Mouse (Mus musculus) midbrain, postnatal 0 days (tissue): ENCODE measurements at regions not wholly inside any gene's neighbourhood (a gene's known extent, or its start where the extent isn't known, plus 50 kb on each side); places are given as distances from the start of the nearest gene placed in this dataset.

Source experiments
- ATAC-seq: fragments of 200-750 bp; cut with Nextera tagmentation; 2 replicates; pipeline ENCODE4 v1.8.0; 2017; ENCODE audit warnings: moderate number of reproducible peaks, mild to moderate bottlenecking, moderate TSS enrichment, moderate library complexity; ENCODE audit not compliant: low FRiP score
- DNase-seq: peaks from one replicate; pipeline ENCODE4 v3.0.0-alpha.2; 2015; ENCODE audit warnings: low spot score
- H3K27ac ChIP-seq: fragments of 300-500 bp; sonication (generic); 2 replicates; pipeline ENCODE4 v1.5.1; 2014; ENCODE audit warnings: low read depth, mild to moderate bottlenecking, low read length, mixed read lengths
- H3K27me3 ChIP-seq: fragments of 300-500 bp; sonication (generic); 2 replicates; pipeline ENCODE4 v1.6.1; 2014; ENCODE audit warnings: low read length, control low read depth, mixed read lengths; ENCODE audit not compliant: insufficient read depth
- H3K36me3 ChIP-seq: fragments of 300-500 bp; sonication (generic); 2 replicates; pipeline ENCODE4 v1.6.1; 2014; ENCODE audit warnings: low read length, control low read depth, mixed read lengths; ENCODE audit not compliant: insufficient read depth
- H3K4me1 ChIP-seq: fragments of 300-500 bp; sonication (generic); 2 replicates; pipeline ENCODE4 v1.6.1; 2014; ENCODE audit warnings: mild to moderate bottlenecking, control low read depth, antibody characterized with exemption, low read length, mixed read lengths; ENCODE audit not compliant: insufficient read depth
- H3K4me2 ChIP-seq: fragments of 300-500 bp; sonication (generic); 2 replicates; pipeline ENCODE4 v1.6.1; 2014; ENCODE audit warnings: low read depth, mild to moderate bottlenecking, low read length, mixed read lengths; ENCODE audit not compliant: poor library complexity, severe bottlenecking
- H3K4me3 ChIP-seq: fragments of 300-500 bp; sonication (generic); 2 replicates; pipeline ENCODE4 v1.5.1; 2014; ENCODE audit warnings: low read depth, mild to moderate bottlenecking, low read length, moderate library complexity
- H3K9ac ChIP-seq: fragments of 300-500 bp; sonication (generic); replicated peaks from 2 replicates; pipeline ENCODE4 v1.6.1; 2014; ENCODE audit warnings: mild to moderate bottlenecking, low read length, moderate library complexity, mixed read lengths; ENCODE audit not compliant: poor library complexity, severe bottlenecking
- H3K9me3 ChIP-seq: fragments of 300-500 bp; sonication (generic); 2 replicates; pipeline ENCODE4 v1.6.1; 2016; ENCODE audit warnings: low read length, control low read depth
- CTCF ChIP-seq: IDR thresholded peaks from 2 replicates; pipeline ENCODE4 v1.5.1; 2016; ENCODE audit warnings: antibody characterized with exemption, mild to moderate bottlenecking
- WGBS: fragments of 180-500 bp; shearing (Covaris S2); extraction: QIAGEN DNeasy Blood & Tissue Kit; methylation state at CpG from one replicate; pipeline ENCODE4 v1.1.7; 2014; 5-methylcytosine and 5-hydroxymethylcytosine counted together

GRCm38 (mm10) chr12:39341751-39342271 is 562.6 kb downstream of the Etv1 start:
- no peak overlapping the region for H3K4me2 ChIP-seq
- no peak overlapping the region for H3K27ac ChIP-seq
- no peak for TF ChIP-seq CTCF
- H3K9ac ChIP-seq: no peak overlapping the region
- H3K36me3 ChIP-seq: no peaks in the 10 kb centered on the region
- H3K27me3 ChIP-seq: no peaks in the 10 kb centered on the region
- no peaks in the 10 kb centered on the region for H3K9me3 ChIP-seq
- ATAC-seq: no peak; the same call in 1 of the 2 replicates
- H3K4me1 ChIP-seq: no peaks in the 10 kb centered on the region
- no peak overlapping the region for H3K4me3 ChIP-seq
- peak; percentile 61 for DNase-seq
- 63% methylated on average over 5 of the region's 5 CpGs for WGBS

- 79% methylated on average over 9 of the region's 9 CpGs for WGBS
- H3K36me3 ChIP-seq: no peaks in the 10 kb centered on the region
- no peak overlapping the region for H3K4me3 ChIP-seq
- ATAC-seq: no peak; the same call in 1 of the 2 replicates
- no peak overlapping the region for H3K4me2 ChIP-seq
- no peaks in the 10 kb centered on the region for H3K9me3 ChIP-seq
- TF ChIP-seq CTCF: no peak
- H3K4me1 ChIP-seq: no peaks in the 10 kb centered on the region
- H3K27me3 ChIP-seq: no peaks in the 10 kb centered on the region
- no peak overlapping the region for H3K27ac ChIP-seq
- H3K9ac ChIP-seq: no peak overlapping the region
- peak; percentile 51 for DNase-seq
These were observed 563.1 kb downstream of the Etv1 start for GRCm38 (mm10) chr12:39342327-39342726.

DNA sequence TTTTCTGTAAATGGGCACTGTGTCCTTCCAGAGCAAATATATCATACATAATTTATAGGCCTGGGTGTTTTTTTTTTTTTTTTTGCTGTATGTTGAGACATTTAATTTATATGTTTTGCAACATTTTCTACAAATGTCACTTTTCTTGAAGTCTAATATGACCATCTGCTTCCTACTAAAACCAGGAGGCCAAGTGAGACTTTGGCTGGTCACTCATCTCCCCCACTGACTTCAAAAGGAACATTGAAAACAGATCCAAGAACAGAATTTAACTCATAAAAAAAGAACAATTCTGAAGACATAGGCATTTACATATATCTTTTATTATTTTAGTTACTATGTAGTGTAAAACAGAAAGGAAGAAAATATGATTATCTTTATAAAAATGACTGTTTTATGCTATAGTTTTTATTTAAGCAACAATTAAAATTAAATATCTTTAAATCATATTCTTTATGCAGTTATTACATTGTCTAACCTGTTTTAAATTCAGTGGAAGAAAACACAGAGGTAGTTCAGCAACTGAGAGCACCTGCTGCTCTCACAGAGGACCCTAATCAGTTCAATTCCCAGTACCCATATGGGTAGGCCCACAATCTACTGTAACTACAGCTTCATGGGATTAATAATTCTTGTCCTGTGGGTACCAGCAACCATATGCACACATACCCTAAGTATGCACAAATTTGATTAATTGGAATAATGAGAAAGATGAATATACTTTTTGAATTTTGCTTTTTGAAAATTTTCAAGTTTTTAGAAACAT is 592.5 kb downstream of the Etv1 start:
- H3K27ac ChIP-seq: no peak overlapping the region
- H3K9me3 ChIP-seq: no peaks in the 10 kb centered on the region
- DNase-seq (no peak), ATAC-seq (no peak)
- no peaks in the 10 kb centered on the region for H3K36me3 ChIP-seq
- H3K4me2 ChIP-seq: no peak overlapping the region
- H3K27me3 ChIP-seq: no peaks in the 10 kb centered on the region
- H3K9ac ChIP-seq: no peak overlapping the region
- no peak overlapping the region for H3K4me3 ChIP-seq
- no peak for TF ChIP-seq CTCF
- no peaks in the 10 kb centered on the region for H3K4me1 ChIP-seq

DNA sequence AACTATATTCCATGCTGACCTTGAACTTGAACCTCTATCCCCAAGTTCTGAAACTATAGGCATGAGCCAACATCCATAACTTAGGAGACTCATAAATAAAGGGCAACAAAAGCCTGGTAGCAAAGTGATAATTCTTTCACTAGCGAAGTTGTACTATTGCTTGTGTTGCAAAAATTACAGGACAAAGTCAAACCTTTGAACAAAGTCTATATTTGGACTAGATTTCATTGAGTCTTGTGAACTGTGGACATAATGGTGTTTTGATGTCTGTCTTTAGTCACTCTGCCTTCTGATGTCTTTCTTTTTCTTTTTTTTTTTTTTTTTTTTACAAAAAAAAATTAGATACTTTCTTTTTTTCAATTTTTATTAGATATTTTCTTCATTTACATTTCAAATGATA is 594.5 kb downstream of the Etv1 start:
- Histone ChIP-seq H3K9me3 (no peaks in the 10 kb centered on the region), H3K4me2 (no peak overlapping the region), H3K27ac (no peak overlapping the region), H3K4me1 (no peaks in the 10 kb centered on the region), H3K36me3 (no peaks in the 10 kb centered on the region), H3K4me3 (no peak overlapping the region), H3K27me3 (no peaks in the 10 kb centered on the region), H3K9ac (no peak overlapping the region)
- TF ChIP-seq CTCF: no peak
- ATAC-seq (no peak), DNase-seq (no peak)
- WGBS: 96% methylated on average over 1 of the region's 1 CpGs
